Mouse (Mus musculus) ES-CJ7 (cell line): ENCODE results near the gene Atg9a.
A peak's percentile ranks its signal among the peaks of the same experiment; 100 is the strongest.

Source experiments
- DNase-seq: peaks from one replicate; pipeline ENCODE4 v3.0.0; 2011; ENCODE audit warnings: low read depth, low spot score

Atg9a gene

GRCm38 (mm10) chr1:75168472-75169464 lies 23.2 kb downstream of the Atg9a start, which contains the start of gene Zfand2b:
Gene Zfand2b, plus strand, starts transcription at chr1:75168646.
- DNase-seq, result peak; percentile 99

- no peak for DNase-seq
Measured at GRCm38 (mm10) chr1:75168093-75168471, 23.9 kb downstream of the Atg9a start.

GRCm38 (mm10) chr1:75160256-75160617 lies 31.8 kb downstream of the Atg9a start:
- DNase-seq, result no peak

GRCm38 (mm10) chr1:75159540-75160255 lies 32.3 kb downstream of the Atg9a start:
- DNase-seq, result no peak

GRCm38 (mm10) chr1:75158990-75159389 lies 33.0 kb downstream of the Atg9a start:
- DNase-seq, result no peak

GRCm38 (mm10) chr1:75155837-75156236 lies 36.2 kb downstream of the Atg9a start:
- DNase-seq, result no peak

- DNase-seq, result no peak
Measured at GRCm38 (mm10) chr1:75148727-75149126, 43.3 kb downstream of the Atg9a start.

- no peak for DNase-seq
Measured at GRCm38 (mm10) chr1:75147411-75148135, 44.4 kb downstream of the Atg9a start.

- DNase-seq, result no peak
Measured at GRCm38 (mm10) chr1:75145589-75145988, 46.4 kb downstream of the Atg9a start.

GRCm38 (mm10) chr1:75142301-75143261 lies 49.4 kb downstream of the Atg9a start, which contains the start of the genes Cnppd1 and Retreg2:
Gene Cnppd1, minus strand, starts transcription at chr1:75142711.
Gene Retreg2, plus strand, starts transcription at chr1:75142778.
- peak; percentile 98 for DNase-seq

GRCm38 (mm10) chr1:75141486-75142190 lies 50.4 kb downstream of the Atg9a start:
- DNase-seq, result peak; percentile 44

- DNase-seq, result no peak
Measured at GRCm38 (mm10) chr1:75140601-75141190, 51.3 kb downstream of the Atg9a start.

- no peak for DNase-seq
Measured at GRCm38 (mm10) chr1:75138448-75138847, 53.5 kb downstream of the Atg9a start.

GRCm38 (mm10) chr1:75136730-75137129 lies 55.3 kb downstream of the Atg9a start:
- DNase-seq, result no peak

- no peak for DNase-seq
Measured at GRCm38 (mm10) chr1:75136293-75136692, 55.7 kb downstream of the Atg9a start.

- no peak for DNase-seq
Measured at GRCm38 (mm10) chr1:75133421-75134207, 58.4 kb downstream of the Atg9a start, which contains the start of gene Slc23a3. Gene Slc23a3, minus strand, starts transcription at chr1:75133890.
